Mouse (Mus musculus) heart, embryonic 14.5 days (tissue): Measurements from ENCODE around the gene Sbno2. TPM values are rescaled to one million over a fixed set of nuclear protein-coding genes. Genes with fewer than 3 reads are reported as not detected.

Source experiments
- ATAC-seq: fragments of 200-750 bp; cut with Nextera tagmentation; 2 replicates; pipeline ENCODE4 v1.8.0; 2017; ENCODE audit warnings: low read depth, moderate TSS enrichment; ENCODE audit not compliant: insufficient number of reproducible peaks, insufficient read depth, low FRiP score
- H3K27ac ChIP-seq, 2 experiments: fragments of 200-500 bp in 1 of 2; fragments of 300-500 bp in 1 of 2; sonication (generic) in 1 of 2; replicated peaks in 1 of 2; 2 replicates each; pipeline ENCODE4 v1.5.1; 2012 to 2014; ENCODE audit warnings: low read depth in 2 of 2, low read length in 2 of 2, control low read depth in 1 of 2, mild to moderate bottlenecking in 1 of 2, mixed read lengths in 1 of 2; ENCODE audit not compliant: control insufficient read depth in 1 of 2, insufficient read depth in 1 of 2
- H3K27me3 ChIP-seq: fragments of 300-500 bp; sonication (generic); 2 replicates; pipeline ENCODE4 v1.6.1; 2014; ENCODE audit warnings: mild to moderate bottlenecking, low read length, control low read depth; ENCODE audit not compliant: control insufficient read depth, insufficient read depth
- H3K36me3 ChIP-seq: fragments of 300-500 bp; sonication (generic); 2 replicates; pipeline ENCODE4 v1.6.1; 2014; ENCODE audit warnings: mild to moderate bottlenecking, control low read depth, low read length, mixed read lengths; ENCODE audit not compliant: control insufficient read depth, insufficient read depth
- H3K4me1 ChIP-seq, 2 experiments: fragments of 200-500 bp in 1 of 2; fragments of 300-500 bp in 1 of 2; sonication (generic) in 1 of 2; 2 replicates each; pipeline ENCODE4 v1.6.1; 2012 to 2014; ENCODE audit warnings: low read length in 2 of 2, control low read depth in 1 of 2, mixed read lengths in 1 of 2; ENCODE audit not compliant: control insufficient read depth in 2 of 2, insufficient read depth in 2 of 2
- H3K4me2 ChIP-seq: fragments of 300-500 bp; sonication (generic); 2 replicates; pipeline ENCODE4 v1.6.1; 2014; ENCODE audit warnings: mild to moderate bottlenecking, low read length
- H3K4me3 ChIP-seq, 2 experiments: fragments of 200-500 bp in 1 of 2; fragments of 300-500 bp in 1 of 2; sonication (generic) in 1 of 2; 2 replicates each; pipeline ENCODE4 v1.5.1; 2012 to 2014; ENCODE audit warnings: low read length in 2 of 2, mild to moderate bottlenecking in 2 of 2, control low read depth in 1 of 2, low read depth in 1 of 2, moderate library complexity in 1 of 2; ENCODE audit not compliant: control insufficient read depth in 1 of 2, insufficient read depth in 1 of 2
- H3K9ac ChIP-seq: fragments of 300-500 bp; sonication (generic); 2 replicates; pipeline ENCODE4 v1.6.1; 2014; ENCODE audit warnings: mild to moderate bottlenecking, low read length
- H3K9me3 ChIP-seq: fragments of 300-500 bp; sonication (generic); 2 replicates; pipeline ENCODE4 v1.6.1; 2016; ENCODE audit warnings: low read length, control low read depth; ENCODE audit not compliant: control insufficient read depth
- WGBS: fragments of 180-500 bp; shearing (Covaris S2); extraction: QIAGEN DNeasy Blood & Tissue Kit; methylation state at CpG from one replicate; pipeline ENCODE4 v1.1.7; 2014; 5-methylcytosine and 5-hydroxymethylcytosine counted together
- polyA plus RNA-seq: library from polyadenylated mRNA; unstranded; fragments of >200 nt; fragmentation: Nextera tagmentation; extraction: Ambion mirVana; gene quantifications from 2 replicates; pipeline ENCODE4 v1.2.1, GENCODE M21; 2014

Sbno2 gene
- polyA plus RNA-seq, 1 experiment from 2014 or later, result 9.5 TPM

GRCm38 (mm10) chr10:80014484-80015290, 90.7 kb downstream of the Sbno2 start:
- Histone ChIP-seq H3K9ac (no peak overlapping the region), H3K4me1 (peaks cover 12 to 13% of the 10 kb centered on the region in 2 experiments; a peak in 3 of 4 replicates), H3K9me3 (peaks cover 10% of the 10 kb centered on the region), H3K4me3 (no peak overlapping the region), H3K36me3 (peaks cover 9% of the 10 kb centered on the region; the same call in 1 of the 2 replicates), H3K27ac (no peak overlapping the region), H3K27me3 (peaks cover 31% of the 10 kb centered on the region), H3K4me2 (no peak overlapping the region)
- WGBS, result 27% methylated on average over 28 of the region's 28 CpGs
- ATAC-seq, result no peak

DNA sequence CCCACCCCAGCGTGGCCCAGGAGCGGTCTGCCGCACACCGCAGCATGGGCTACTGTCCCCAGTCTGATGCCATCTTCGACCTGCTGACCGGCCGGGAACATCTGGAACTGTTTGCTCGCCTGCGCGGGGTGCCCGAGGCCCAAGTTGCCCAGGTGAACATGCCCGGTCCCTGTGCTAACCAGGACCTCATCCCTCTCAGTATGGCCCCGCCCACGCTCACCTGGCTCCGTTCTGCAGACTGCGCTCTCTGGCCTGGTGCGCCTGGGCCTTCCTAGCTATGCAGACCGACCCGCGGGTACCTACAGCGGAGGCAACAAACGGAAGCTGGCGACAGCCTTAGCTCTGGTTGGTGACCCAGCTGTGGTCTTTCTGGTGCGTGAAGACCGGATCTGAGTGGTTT, 91.8 kb downstream of the Sbno2 start:
- peaks cover 10% of the 10 kb centered on the region for H3K9me3 ChIP-seq
- no peak overlapping the region for H3K27ac ChIP-seq
- no peak overlapping the region for H3K4me2 ChIP-seq
- WGBS, result 38% methylated on average over 25 of the region's 25 CpGs
- H3K4me1 ChIP-seq, result peaks cover 2% of the 10 kb centered on the region in 2 experiments; a peak in 2 of 4 replicates
- H3K9ac ChIP-seq, result no peak overlapping the region
- ATAC-seq, result no peak
- peaks cover 31% of the 10 kb centered on the region for H3K27me3 ChIP-seq
- peaks cover 16% of the 10 kb centered on the region; the same call in 1 of the 2 replicates for H3K36me3 ChIP-seq
- H3K4me3 ChIP-seq, result no peak overlapping the region

DNA sequence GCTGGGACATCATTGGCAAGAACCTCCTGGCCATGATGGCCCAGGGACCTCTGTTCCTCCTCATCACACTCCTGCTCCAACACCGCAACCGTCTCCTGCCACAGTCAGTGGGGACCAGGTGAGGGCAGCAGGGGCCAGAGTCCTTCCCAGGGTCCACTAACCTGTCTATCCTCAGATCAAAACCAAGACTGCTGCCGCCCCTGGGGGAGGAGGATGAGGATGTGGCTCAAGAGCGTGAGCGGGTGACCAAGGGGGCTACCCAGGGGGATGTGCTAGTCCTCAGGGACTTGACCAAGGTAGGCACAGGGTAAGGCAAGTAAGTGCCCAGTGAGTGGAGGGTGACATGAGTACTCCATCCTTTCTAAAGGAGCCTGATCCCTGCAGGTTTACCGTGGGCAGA, 93.6 kb downstream of the Sbno2 start:
- WGBS, result 82% methylated on average over 6 of the region's 6 CpGs
- peaks cover 10% of the 10 kb centered on the region for H3K9me3 ChIP-seq
- no peak overlapping the region for H3K27ac ChIP-seq
- no peaks in the 10 kb centered on the region; a peak in 1 of 4 replicates for H3K4me1 ChIP-seq
- no peak for ATAC-seq
- H3K27me3 ChIP-seq, result peaks cover 31% of the 10 kb centered on the region
- H3K36me3 ChIP-seq, result peaks cover 21% of the 10 kb centered on the region; the same call in 1 of the 2 replicates
- no peak overlapping the region for H3K9ac ChIP-seq
- no peak overlapping the region for H3K4me2 ChIP-seq
- H3K4me3 ChIP-seq, result no peak overlapping the region

Other genes with a start within 250 kb of the Sbno2 start
- 1.4 and 2.0 TPM in 2 replicates for gene Prtn3, start 231.1 kb downstream of the Sbno2 start, polyA plus RNA-seq
- 6.9 and 9.4 TPM in 2 replicates for gene Plppr3, start 230.9 kb downstream of the Sbno2 start, polyA plus RNA-seq
- gene Elane, start 219.3 kb downstream of the Sbno2 start, polyA plus RNA-seq, result 0.42 TPM in 1 of 2 replicates, not detected in the other
- not detected in 2 replicates for gene Cfd, start 214.7 kb downstream of the Sbno2 start, polyA plus RNA-seq
- 34.7 TPM in 2 replicates for gene Med16, start 196.6 kb downstream of the Sbno2 start, polyA plus RNA-seq
- 4.6 TPM in 1 of 2 replicates, not detected in the other for gene Gm26602, start 194.7 kb downstream of the Sbno2 start, polyA plus RNA-seq
- gene Kiss1r, start 188.6 kb downstream of the Sbno2 start, polyA plus RNA-seq, result 0.19 and 0.70 TPM in 2 replicates
- gene R3hdm4, start 184.4 kb downstream of the Sbno2 start, polyA plus RNA-seq, result 96.7 and 98.5 TPM in 2 replicates
- gene Arid3a, start 178.5 kb downstream of the Sbno2 start, polyA plus RNA-seq, result 1.9 and 2.8 TPM in 2 replicates
- 73.2 and 84.4 TPM in 2 replicates for gene Wdr18, start 145.4 kb downstream of the Sbno2 start, polyA plus RNA-seq
- 0.09 and 0.18 TPM in 2 replicates for gene Grin3b, start 134.9 kb downstream of the Sbno2 start, polyA plus RNA-seq
- gene Tmem259, start 121.2 kb downstream of the Sbno2 start, polyA plus RNA-seq, result 16.2 and 20.3 TPM in 2 replicates
- 265 and 275 TPM in 2 replicates for gene Cnn2, start 117.0 kb downstream of the Sbno2 start, polyA plus RNA-seq
- 1.6 and 1.7 TPM in 2 replicates for gene Abca7, start 109.1 kb downstream of the Sbno2 start, polyA plus RNA-seq
- 3.0 and 3.4 TPM in 2 replicates for gene Arhgap45, start 88.9 kb downstream of the Sbno2 start, polyA plus RNA-seq
- gene Polr2e, start 65.8 kb downstream of the Sbno2 start, polyA plus RNA-seq, result 146 and 162 TPM in 2 replicates
- gene Gpx4, start 58.4 kb downstream of the Sbno2 start, polyA plus RNA-seq, result 715 and 757 TPM in 2 replicates
- 14.6 and 17.7 TPM in 2 replicates for gene Stk11, start 10.2 kb upstream of the Sbno2 start, polyA plus RNA-seq
- 988 and 1,015 TPM in 2 replicates for gene Atp5d, start 33.1 kb upstream of the Sbno2 start, polyA plus RNA-seq
- 1.6 and 2.6 TPM in 2 replicates for gene Cbarp, start 35.3 kb upstream of the Sbno2 start, polyA plus RNA-seq
- gene Midn, start 42.7 kb upstream of the Sbno2 start, polyA plus RNA-seq, result 21.2 and 25.8 TPM in 2 replicates
- gene Cirbp, start 60.4 kb upstream of the Sbno2 start, polyA plus RNA-seq, result 79.4 and 80.7 TPM in 2 replicates
- gene 1600002K03Rik, start 67.4 kb upstream of the Sbno2 start, polyA plus RNA-seq, result 7.7 and 11.1 TPM in 2 replicates
- gene Efna2, start 73.9 kb upstream of the Sbno2 start, polyA plus RNA-seq, result 8.4 and 10.1 TPM in 2 replicates
- 28.5 and 29.3 TPM in 2 replicates for gene Mum1, start 120.9 kb upstream of the Sbno2 start, polyA plus RNA-seq
- gene Ndufs7, start 143.6 kb upstream of the Sbno2 start, polyA plus RNA-seq, result 721 and 734 TPM in 2 replicates
- 60.3 and 61.5 TPM in 2 replicates for gene Gamt, start 155.4 kb upstream of the Sbno2 start, polyA plus RNA-seq
- 25.0 and 27.5 TPM in 2 replicates for gene Dazap1, start 155.9 kb upstream of the Sbno2 start, polyA plus RNA-seq
- gene Rps15, start 186.9 kb upstream of the Sbno2 start, polyA plus RNA-seq, result 648 and 723 TPM in 2 replicates
- 0.78 and 1.4 TPM in 2 replicates for gene Apc2, start 190.4 kb upstream of the Sbno2 start, polyA plus RNA-seq
- gene 2310011J03Rik, start 215.0 kb upstream of the Sbno2 start, polyA plus RNA-seq, result 28.9 and 30.8 TPM in 2 replicates
- gene Pcsk4, start 223.9 kb upstream of the Sbno2 start, polyA plus RNA-seq, result 1.4 TPM in 2 replicates
- 1.4 and 1.6 TPM in 2 replicates for gene Reep6, start 224.4 kb upstream of the Sbno2 start, polyA plus RNA-seq
- 6.8 and 7.8 TPM in 2 replicates for gene Adamtsl5, start 242.8 kb upstream of the Sbno2 start, polyA plus RNA-seq